Mouse (Mus musculus) spleen, adult 2 months (tissue): Measurements from ENCODE around the gene Iqschfp.

Source experiments
- CTCF ChIP-seq: fragments of 200-500 bp; IDR thresholded peaks from 2 replicates; pipeline ENCODE4 v1.5.1; 2011; ENCODE audit warnings: mild to moderate bottlenecking, inconsistent platforms; ENCODE audit not compliant: insufficient read depth, insufficient read length, insufficient replicate concordance; ENCODE audit errors: extremely low read depth
- POLR2A ChIP-seq: fragments of 200-500 bp; IDR thresholded peaks from 2 replicates; pipeline ENCODE4 v1.6.1; 2011; ENCODE audit warnings: low read depth, low read length, inconsistent platforms

- TF ChIP-seq CTCF (no peak), POLR2A (no peak)
Measured at GRCm38 (mm10) chr3:68562838-68563237, 670.8 kb downstream of the Iqschfp start.
